Mouse (Mus musculus): ENCODE data around the gene Insig1. TPM values are rescaled to one million over a fixed set of nuclear protein-coding genes. Genes with fewer than 3 reads are reported as not detected.
A peak's percentile ranks its signal among the peaks of the same experiment; 100 is the strongest.

The Insig1 gene
- polyA plus RNA-seq, 1 experiment from 2014 or later: 85.6 TPM

- no peaks in the 10 kb centered on the region for H3K27me3 ChIP-seq (replicated peaks; ENCODE audit: control insufficient read depth, insufficient read depth, low read length)
- no peaks in the 10 kb centered on the region for H3K9me3 ChIP-seq (replicated peaks; ENCODE audit: control insufficient read depth, low read length)
- WGBS: 32% methylated on average over 5 of the region's 5 CpGs
These were observed 33.5 kb upstream of the Insig1 start for GRCm38 (mm10) chr5:28037639-28038038.

DNA sequence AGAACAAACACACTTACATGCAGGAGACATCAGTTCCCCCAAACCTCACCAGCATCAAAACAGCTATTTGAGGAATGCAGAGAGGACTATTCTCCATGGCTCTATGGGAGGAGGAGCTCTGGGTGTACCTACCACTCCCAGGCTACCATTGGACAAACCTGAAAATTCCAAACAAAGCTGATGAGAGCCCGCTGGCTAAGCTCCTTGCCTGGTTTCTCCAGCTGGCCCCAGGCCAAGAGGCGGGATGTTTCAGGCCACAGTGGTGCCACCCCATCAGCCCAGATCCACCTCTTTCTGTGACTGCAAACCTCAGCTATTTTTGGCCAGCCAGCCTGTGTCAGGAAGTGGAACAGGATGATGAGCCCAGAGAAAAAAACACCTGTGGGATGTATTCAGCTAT is 33.0 kb upstream of the Insig1 start:
- Histone ChIP-seq H3K9me3 (replicated peaks; ENCODE audit: control insufficient read depth, low read length) (no peaks in the 10 kb centered on the region), H3K36me3 (ENCODE audit: control insufficient read depth, insufficient read depth, low read length) (no peaks in the 10 kb centered on the region), H3K27ac (ENCODE audit: low read depth, low read length) (no peak overlapping the region), H3K4me3 (ENCODE audit: low read depth, low read length) (no peak overlapping the region), H3K9ac (ENCODE audit: low read length) (no peak overlapping the region), H3K4me1 (ENCODE audit: control insufficient read depth, insufficient read depth, low read length) (0 out of 2 replicates have a peak, but pooled peaks cover 2% of the 10 kb centered on the region), H3K4me2 (ENCODE audit: low read length) (no peak overlapping the region), H3K27me3 (replicated peaks; ENCODE audit: control insufficient read depth, insufficient read depth, low read length) (no peaks in the 10 kb centered on the region)
- ATAC-seq (no peak), DNase-seq (ENCODE audit: low spot score) (peak; percentile 24)
- 18% methylated on average over 2 of the region's 2 CpGs for WGBS

More at GRCm38 (mm10) chr5:28037639-28038038, 33.5 kb upstream of the Insig1 start:
- no peak overlapping the region for H3K27ac ChIP-seq (ENCODE audit: low read depth, low read length)
- no peak overlapping the region for H3K4me2 ChIP-seq (ENCODE audit: low read length)
- no peak for ATAC-seq
- H3K4me1 ChIP-seq (ENCODE audit: control insufficient read depth, insufficient read depth, low read length): 0 out of 2 replicates have a peak, but pooled peaks cover 2% of the 10 kb centered on the region
- H3K4me3 ChIP-seq (ENCODE audit: low read depth, low read length): no peak overlapping the region
- DNase-seq (ENCODE audit: low spot score): peak; percentile 9
- H3K36me3 ChIP-seq (ENCODE audit: control insufficient read depth, insufficient read depth, low read length): no peaks in the 10 kb centered on the region
- H3K9ac ChIP-seq (ENCODE audit: low read length): no peak overlapping the region

DNA sequence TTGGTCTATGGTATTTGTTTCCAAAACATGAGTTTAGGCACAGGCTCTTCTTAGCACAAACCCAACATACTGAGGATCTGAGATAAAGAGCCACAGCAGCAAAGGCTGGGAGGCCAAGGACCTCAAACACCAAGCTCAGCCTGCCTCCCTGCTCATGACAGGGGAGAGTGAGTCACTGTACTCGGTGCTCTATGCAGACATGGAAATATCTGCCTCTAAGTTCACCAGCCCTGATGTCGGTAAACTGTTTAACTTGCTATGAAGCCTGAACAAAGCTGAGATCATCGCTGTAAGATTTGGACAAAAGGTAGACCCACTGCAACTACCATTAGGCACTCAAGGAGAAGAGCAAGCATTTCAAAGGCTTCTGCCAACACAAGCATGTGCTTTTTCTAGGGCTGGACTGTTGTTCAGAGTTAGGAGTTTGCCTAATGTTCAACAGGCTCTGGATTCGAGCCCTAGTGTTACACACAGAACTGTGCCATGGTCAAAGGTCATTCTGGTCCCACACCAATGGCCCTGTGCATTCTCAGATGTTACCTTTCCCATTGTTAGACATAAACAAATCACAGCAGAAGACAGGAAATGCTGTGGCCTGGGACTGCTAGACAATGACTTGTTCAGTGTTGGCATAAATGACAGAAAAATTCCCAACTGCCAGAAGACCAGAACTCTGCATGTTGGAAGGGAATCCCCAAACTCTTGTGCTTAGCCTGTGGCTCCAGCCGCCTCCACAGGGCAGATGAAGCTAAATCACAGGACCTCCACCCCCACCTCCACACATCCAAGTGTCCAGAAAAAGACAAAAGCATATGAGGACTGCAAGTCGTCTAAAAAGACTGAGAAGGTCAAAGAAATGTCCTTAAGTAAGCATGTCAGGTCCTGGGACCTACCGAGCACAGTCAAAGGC is 31.2 kb upstream of the Insig1 start:
- Histone ChIP-seq H3K36me3 (ENCODE audit: control insufficient read depth, insufficient read depth, low read length) (no peaks in the 10 kb centered on the region), H3K27ac (ENCODE audit: low read depth, low read length) (no peak overlapping the region), H3K4me3 (ENCODE audit: low read depth, low read length) (no peak overlapping the region), H3K4me1 (ENCODE audit: control insufficient read depth, insufficient read depth, low read length) (0 out of 2 replicates have a peak, but pooled peaks cover 2% of the 10 kb centered on the region), H3K4me2 (ENCODE audit: low read length) (no peak overlapping the region), H3K9me3 (replicated peaks; ENCODE audit: control insufficient read depth, low read length) (no peaks in the 10 kb centered on the region; the same call in 1 of the 2 replicates), H3K27me3 (replicated peaks; ENCODE audit: control insufficient read depth, insufficient read depth, low read length) (no peaks in the 10 kb centered on the region), H3K9ac (ENCODE audit: low read length) (no peak overlapping the region)
- WGBS: 81% methylated on average over 7 of the region's 7 CpGs
- ATAC-seq (no peak), DNase-seq (ENCODE audit: low spot score) (no peak)

DNA sequence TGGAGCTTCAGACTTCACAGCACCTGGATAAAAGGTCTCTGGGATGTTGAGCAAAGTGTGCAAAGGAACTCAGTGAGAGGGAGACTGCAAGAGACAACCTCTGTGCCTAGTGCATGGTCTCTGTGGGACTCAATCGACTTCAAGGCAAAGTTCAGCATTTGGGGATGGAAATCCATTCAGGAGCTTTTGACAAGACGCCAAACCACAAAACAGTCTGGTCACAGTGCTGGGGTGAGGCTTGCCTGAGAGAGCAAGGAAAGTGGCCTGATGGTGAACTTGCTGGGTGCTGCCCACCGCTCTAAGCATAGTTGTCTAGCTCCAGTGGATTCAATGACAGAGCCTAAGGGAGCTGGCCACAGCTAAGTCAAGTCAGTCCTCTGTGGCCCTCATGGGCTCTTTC is 30.4 kb upstream of the Insig1 start:
- Histone ChIP-seq H3K9ac (ENCODE audit: low read length) (no peak overlapping the region), H3K9me3 (replicated peaks; ENCODE audit: control insufficient read depth, low read length) (no peaks in the 10 kb centered on the region; the same call in 1 of the 2 replicates), H3K4me1 (ENCODE audit: control insufficient read depth, insufficient read depth, low read length) (0 out of 2 replicates have a peak, but pooled peaks cover 2% of the 10 kb centered on the region), H3K27ac (ENCODE audit: low read depth, low read length) (no peak overlapping the region), H3K4me3 (ENCODE audit: low read depth, low read length) (no peak overlapping the region), H3K4me2 (ENCODE audit: low read length) (no peak overlapping the region), H3K27me3 (replicated peaks; ENCODE audit: control insufficient read depth, insufficient read depth, low read length) (no peaks in the 10 kb centered on the region), H3K36me3 (ENCODE audit: control insufficient read depth, insufficient read depth, low read length) (no peaks in the 10 kb centered on the region)
- ATAC-seq (no peak), DNase-seq (ENCODE audit: low spot score) (no peak)
- 79% methylated on average over 3 of the region's 3 CpGs for WGBS

DNA sequence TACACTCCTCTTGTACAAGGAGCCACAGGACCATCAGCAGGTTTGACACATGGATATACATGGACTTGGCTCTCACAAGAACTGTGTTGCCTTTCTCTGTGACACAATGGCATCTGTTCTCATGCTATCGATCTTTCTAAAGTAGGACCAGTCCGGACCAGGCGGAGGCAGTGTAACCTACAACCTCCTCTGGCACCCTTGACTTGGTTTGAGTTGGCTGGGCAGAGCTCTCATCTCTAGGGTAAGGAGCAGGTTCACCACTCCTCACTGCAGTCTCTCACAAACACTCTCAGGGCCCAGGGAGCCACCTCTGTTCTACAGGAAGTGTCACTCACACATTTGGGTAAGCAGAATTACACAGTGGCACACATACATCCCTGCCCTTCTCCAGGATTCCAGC is 29.1 kb upstream of the Insig1 start:
- H3K36me3 ChIP-seq (ENCODE audit: control insufficient read depth, insufficient read depth, low read length): no peaks in the 10 kb centered on the region
- no peak overlapping the region for H3K4me2 ChIP-seq (ENCODE audit: low read length)
- WGBS: 89% methylated on average over 3 of the region's 3 CpGs
- H3K4me1 ChIP-seq (ENCODE audit: control insufficient read depth, insufficient read depth, low read length): 0 out of 2 replicates have a peak, but pooled peaks cover 2% of the 10 kb centered on the region
- H3K27ac ChIP-seq (ENCODE audit: low read depth, low read length): no peak overlapping the region
- H3K4me3 ChIP-seq (ENCODE audit: low read depth, low read length): no peak overlapping the region
- no peaks in the 10 kb centered on the region; the same call in 1 of the 2 replicates for H3K9me3 ChIP-seq (replicated peaks; ENCODE audit: control insufficient read depth, low read length)
- no peak overlapping the region for H3K9ac ChIP-seq (ENCODE audit: low read length)
- DNase-seq (ENCODE audit: low spot score) (no peak), ATAC-seq (no peak)
- H3K27me3 ChIP-seq (replicated peaks; ENCODE audit: control insufficient read depth, insufficient read depth, low read length): no peaks in the 10 kb centered on the region

- 82% methylated on average over 2 of the region's 2 CpGs for WGBS
- H3K9me3 ChIP-seq (replicated peaks; ENCODE audit: control insufficient read depth, low read length): no peaks in the 10 kb centered on the region; the same call in 1 of the 2 replicates
- no peak overlapping the region for H3K27ac ChIP-seq (ENCODE audit: low read depth, low read length)
- H3K4me2 ChIP-seq (ENCODE audit: low read length): no peak overlapping the region
- H3K4me3 ChIP-seq (ENCODE audit: low read depth, low read length): no peak overlapping the region
- 0 out of 2 replicates have a peak, but pooled peaks cover 2% of the 10 kb centered on the region for H3K4me1 ChIP-seq (ENCODE audit: control insufficient read depth, insufficient read depth, low read length)
- DNase-seq (ENCODE audit: low spot score): no peak
- H3K9ac ChIP-seq (ENCODE audit: low read length): no peak overlapping the region
- H3K27me3 ChIP-seq (replicated peaks; ENCODE audit: control insufficient read depth, insufficient read depth, low read length): no peaks in the 10 kb centered on the region
- ATAC-seq: no peak
- no peaks in the 10 kb centered on the region for H3K36me3 ChIP-seq (ENCODE audit: control insufficient read depth, insufficient read depth, low read length)
These were observed 28.4 kb upstream of the Insig1 start for GRCm38 (mm10) chr5:28042779-28043178.

DNA sequence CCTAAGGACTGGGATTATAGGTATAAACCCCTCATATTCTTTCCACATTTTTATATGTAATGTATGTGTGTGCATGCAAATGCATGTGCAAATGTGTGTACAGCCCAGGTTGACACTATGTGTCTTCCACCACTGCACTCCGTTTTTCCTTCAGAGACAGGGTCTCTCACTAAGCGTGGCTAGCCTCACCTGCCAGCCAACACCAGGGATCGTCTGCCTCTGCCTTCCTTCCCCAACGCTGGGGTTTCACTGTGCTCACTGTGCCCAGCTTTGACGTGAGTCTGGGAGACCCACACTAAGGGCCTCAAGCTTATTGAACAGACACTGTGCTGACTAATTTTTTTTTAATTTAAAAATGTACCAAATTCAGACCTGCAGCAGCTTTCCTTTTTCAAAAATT is 27.8 kb upstream of the Insig1 start:
- Histone ChIP-seq H3K4me2 (ENCODE audit: low read length) (no peak overlapping the region), H3K9ac (ENCODE audit: low read length) (no peak overlapping the region), H3K27me3 (replicated peaks; ENCODE audit: control insufficient read depth, insufficient read depth, low read length) (no peaks in the 10 kb centered on the region), H3K36me3 (ENCODE audit: control insufficient read depth, insufficient read depth, low read length) (no peaks in the 10 kb centered on the region), H3K4me1 (ENCODE audit: control insufficient read depth, insufficient read depth, low read length) (no peaks in the 10 kb centered on the region), H3K4me3 (ENCODE audit: low read depth, low read length) (no peak overlapping the region), H3K27ac (ENCODE audit: low read depth, low read length) (no peak overlapping the region), H3K9me3 (replicated peaks; ENCODE audit: control insufficient read depth, low read length) (no peaks in the 10 kb centered on the region; the same call in 1 of the 2 replicates)
- DNase-seq (ENCODE audit: low spot score) (no peak), ATAC-seq (no peak)
- WGBS: 91% methylated on average over 5 of the region's 5 CpGs

- Histone ChIP-seq H3K4me3 (ENCODE audit: low read depth, low read length) (no peak overlapping the region), H3K4me2 (ENCODE audit: low read length) (no peak overlapping the region), H3K9ac (ENCODE audit: low read length) (no peak overlapping the region), H3K36me3 (ENCODE audit: control insufficient read depth, insufficient read depth, low read length) (no peaks in the 10 kb centered on the region), H3K9me3 (replicated peaks; ENCODE audit: control insufficient read depth, low read length) (no peaks in the 10 kb centered on the region; the same call in 1 of the 2 replicates), H3K4me1 (ENCODE audit: control insufficient read depth, insufficient read depth, low read length) (no peaks in the 10 kb centered on the region), H3K27me3 (replicated peaks; ENCODE audit: control insufficient read depth, insufficient read depth, low read length) (no peaks in the 10 kb centered on the region), H3K27ac (ENCODE audit: low read depth, low read length) (no peak overlapping the region)
- no peak for ATAC-seq
- WGBS: 91% methylated on average over 3 of the region's 3 CpGs
- no peak for DNase-seq (ENCODE audit: low spot score)
These were observed 24.2 kb upstream of the Insig1 start for GRCm38 (mm10) chr5:28046966-28047365.

DNA sequence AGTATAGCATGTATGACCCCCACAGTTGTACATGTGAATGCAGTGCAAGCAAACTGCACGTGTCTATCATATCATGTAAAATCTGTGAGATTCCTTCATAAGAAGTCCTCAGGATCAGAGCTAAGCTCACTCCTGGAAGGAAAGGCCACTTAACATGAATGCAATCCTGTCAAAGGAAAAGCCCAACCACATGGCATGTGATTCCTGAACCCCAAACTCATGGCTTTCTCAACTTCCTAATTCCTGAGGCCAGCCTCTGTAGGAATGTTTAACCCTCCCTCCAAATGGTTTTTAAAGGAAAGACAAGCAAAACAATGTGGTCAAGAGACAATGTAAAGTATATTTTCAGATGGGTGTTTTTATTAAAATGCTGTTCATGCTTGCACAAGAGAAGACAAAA is 23.2 kb upstream of the Insig1 start:
- Histone ChIP-seq H3K9me3 (replicated peaks; ENCODE audit: control insufficient read depth, low read length) (no peaks in the 10 kb centered on the region; the same call in 1 of the 2 replicates), H3K27me3 (replicated peaks; ENCODE audit: control insufficient read depth, insufficient read depth, low read length) (no peaks in the 10 kb centered on the region), H3K36me3 (ENCODE audit: control insufficient read depth, insufficient read depth, low read length) (no peaks in the 10 kb centered on the region), H3K4me1 (ENCODE audit: control insufficient read depth, insufficient read depth, low read length) (no peaks in the 10 kb centered on the region), H3K4me2 (ENCODE audit: low read length) (no peak overlapping the region), H3K4me3 (ENCODE audit: low read depth, low read length) (no peak overlapping the region), H3K27ac (ENCODE audit: low read depth, low read length) (no peak overlapping the region), H3K9ac (ENCODE audit: low read length) (no peak overlapping the region)
- DNase-seq (ENCODE audit: low spot score) (no peak), ATAC-seq (no peak)
- 80% methylated on average over 1 of the region's 1 CpGs for WGBS
